Mouse (Mus musculus) heart, adult 2 months (tissue): ENCODE measurements around the gene Gli2. TPM values are rescaled to one million over a fixed set of nuclear protein-coding genes. Genes with fewer than 3 reads are reported as not detected.

Experiments used
- DNase-seq, 2 experiments: peaks; one replicate each; pipeline ENCODE4 v3.0.0; 2021
- H3K27ac ChIP-seq: fragments of 200-600 bp; 2 replicates; pipeline ENCODE4 v1.8.1; 2022
- H3K27me3 ChIP-seq: fragments of 200-500 bp; 2 replicates; pipeline ENCODE4 v1.6.1; 2012; ENCODE audit warnings: mild to moderate bottlenecking, low read length, inconsistent platforms, mixed read lengths; ENCODE audit not compliant: control insufficient read depth, insufficient read depth
- H3K36me3 ChIP-seq: fragments of 200-500 bp; 2 replicates; pipeline ENCODE4 v1.6.1; 2012; ENCODE audit warnings: low read length, inconsistent platforms; ENCODE audit not compliant: control insufficient read depth, insufficient read depth
- H3K4me1 ChIP-seq: fragments of 200-500 bp; 2 replicates; pipeline ENCODE4 v1.6.1; 2011; ENCODE audit warnings: low read length; ENCODE audit not compliant: control insufficient read depth, insufficient read depth
- H3K4me3 ChIP-seq: fragments of 200-600 bp; 2 replicates; pipeline ENCODE4 v1.8.1; 2022
- H3K79me2 ChIP-seq: fragments of 200-500 bp; replicated peaks from 2 replicates; pipeline ENCODE4 v1.6.1; 2012; ENCODE audit warnings: mild to moderate bottlenecking, inconsistent platforms, low read length, moderate library complexity, mixed read lengths; ENCODE audit not compliant: control insufficient read depth, insufficient read depth
- H3K9ac ChIP-seq: fragments of 200-500 bp; 2 replicates; pipeline ENCODE4 v1.6.1; 2012; ENCODE audit warnings: low read depth, mild to moderate bottlenecking, control low read depth, inconsistent platforms, low read length, mixed read lengths
- CTCF ChIP-seq: fragments of 200-600 bp; IDR thresholded peaks from 2 replicates; pipeline ENCODE4 v1.8.1; 2022; ENCODE audit warnings: antibody characterized with exemption, mild to moderate bottlenecking, moderate library complexity
- EP300 ChIP-seq: fragments of 200-500 bp; IDR thresholded peaks from 2 replicates; pipeline ENCODE4 v1.6.1; 2011; ENCODE audit warnings: low read depth, low read length, control low read depth; ENCODE audit not compliant: insufficient read depth
- POLR2A ChIP-seq: fragments of 200-500 bp; IDR thresholded peaks from 2 replicates; pipeline ENCODE4 v1.6.1; 2011; ENCODE audit warnings: mild to moderate bottlenecking, low read depth, low read length, control low read depth; ENCODE audit not compliant: insufficient read depth
- WGBS: fragments of 180-500 bp; shearing (Covaris S2); methylation state at CpG from one replicate; pipeline ENCODE4 v1.1.7; 2018; 5-methylcytosine and 5-hydroxymethylcytosine counted together
- intact Hi-C: fragments of 180-260 bp; cut with DNase I; formaldehyde crosslinking; loops from one replicate; pipeline ENCODE4 v1.15.1; 2025
- polyA plus RNA-seq: library from polyadenylated mRNA; depleted of rRNA; stranded (reverse); fragments of >200 nt; gene quantifications from 2 replicates; pipeline ENCODE4 v1.2.3, GENCODE M21; 2012
- total RNA-seq, 2 experiments: library from RNA; stranded (reverse); gene quantifications; 2 replicates each; pipeline ENCODE4 v1.2.3; 2021

Gene Gli2
- total and polyA plus RNA-seq, 3 experiments, result 1.0 to 2.6 (median 1.2) TPM

DNA sequence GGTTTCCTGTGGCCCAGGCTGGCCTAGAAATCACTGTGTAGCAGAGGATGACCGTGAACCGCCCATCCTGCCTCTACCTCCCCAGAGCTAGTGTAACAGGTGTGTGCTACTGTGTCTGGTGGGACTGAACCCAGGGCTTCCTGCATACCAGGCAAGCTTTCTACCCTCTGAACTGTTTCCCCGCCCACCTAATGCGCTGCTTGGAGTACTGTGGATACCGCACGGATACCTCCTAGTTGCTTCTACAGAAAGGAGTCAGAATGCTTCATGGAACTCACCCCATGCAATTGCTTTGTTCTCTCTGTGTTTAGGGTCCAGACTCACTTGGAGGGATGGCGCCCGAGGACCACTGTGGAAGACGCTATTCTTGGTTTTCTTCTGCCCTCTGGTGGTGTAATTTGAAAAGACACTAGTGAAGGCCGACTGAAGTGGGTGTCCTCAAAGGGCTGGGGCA, 30.1 kb upstream of the Gli2 start:
- intact Hi-C loops, result loop anchor here (5.0 kb wide), 1 partner anchor 236 kb away; no protein-coding TSS in a partner anchor
- DNase-seq, result peak in 1 of 2 experiments; percentile 28
- no peaks in the 10 kb centered on the region; the same call in 1 of the 2 replicates for H3K4me1 ChIP-seq
- TF ChIP-seq EP300 (no peak), CTCF (peak; percentile 74)
- H3K4me3 ChIP-seq, result no peak overlapping the region
- H3K36me3 ChIP-seq, result no peaks in the 10 kb centered on the region
- no peaks in the 10 kb centered on the region for H3K79me2 ChIP-seq
- WGBS, result 17% methylated on average over 10 of the region's 10 CpGs
- no peaks in the 10 kb centered on the region; the same call in 1 of the 2 replicates for H3K27me3 ChIP-seq
- no peak overlapping the region for H3K27ac ChIP-seq
- no peak overlapping the region for H3K9ac ChIP-seq

DNA sequence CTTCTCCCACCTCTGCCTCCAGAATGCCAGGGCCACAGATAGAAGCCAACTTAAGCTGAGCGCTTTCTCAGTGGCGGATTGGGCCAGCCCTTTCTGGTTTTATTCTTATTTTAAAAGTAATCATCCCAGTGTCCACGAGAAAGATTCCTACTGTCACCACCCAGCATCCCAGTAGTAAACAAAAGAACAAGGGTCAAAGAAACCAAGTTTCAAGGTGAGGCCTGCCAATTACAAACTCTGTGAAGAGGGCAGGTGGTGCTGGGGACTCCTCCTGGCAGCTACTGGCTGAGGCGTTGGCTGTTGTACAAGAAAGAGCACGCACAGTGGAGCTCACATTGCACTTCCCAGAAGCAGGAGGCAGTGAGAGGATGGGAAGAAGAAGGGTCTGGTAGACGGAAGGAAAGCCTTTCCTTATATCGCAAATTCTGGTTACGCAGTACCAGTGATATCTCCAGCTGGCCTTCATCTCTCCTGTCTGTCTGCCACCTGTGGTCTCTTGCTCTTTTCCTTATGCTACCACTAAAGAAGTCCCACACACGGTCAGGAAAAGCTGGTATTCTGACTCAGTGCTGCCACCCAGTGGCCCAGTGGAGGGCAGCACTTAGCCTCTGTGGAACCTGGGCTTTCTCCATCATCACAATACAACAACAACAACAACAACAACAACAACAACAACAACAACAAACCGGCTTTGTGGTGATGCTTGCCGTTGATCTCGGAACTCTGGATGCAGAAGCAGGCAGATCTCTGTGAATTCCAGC, 29.0 kb upstream of the Gli2 start:
- intact Hi-C loops, result loop anchor here (1.0 to 5.0 kb wide), 2 partner anchors 235 to 313 kb away; no protein-coding TSS in a partner anchor
- peak; percentile 35 to 64 for DNase-seq

DNA sequence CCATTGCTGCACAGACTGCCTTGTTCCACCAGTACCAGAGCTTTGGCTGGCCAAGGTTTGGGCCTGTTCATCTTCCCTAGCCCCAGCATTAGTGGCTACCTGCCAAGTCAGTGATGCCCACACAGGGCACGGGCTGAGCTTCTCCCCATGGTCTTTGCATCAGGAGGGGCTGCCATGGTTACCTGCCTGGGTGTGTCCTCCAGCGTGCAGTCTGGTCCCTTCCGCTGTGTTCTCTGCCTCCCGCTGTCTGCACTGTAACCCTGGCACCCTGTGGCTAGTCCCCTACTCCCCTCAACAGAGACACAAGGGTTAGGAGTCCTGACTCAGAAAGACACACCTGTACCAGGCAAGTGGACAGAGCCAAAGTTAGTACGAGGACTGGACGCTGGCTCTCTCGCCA, 24.5 kb upstream of the Gli2 start:
- H3K4me3 ChIP-seq, result no peak overlapping the region
- intact Hi-C loops, result no loop called here
- 83% methylated on average over 7 of the region's 7 CpGs for WGBS
- no peaks in the 10 kb centered on the region for H3K36me3 ChIP-seq
- peaks cover 2% of the 10 kb centered on the region; the same call in 1 of the 2 replicates for H3K27me3 ChIP-seq
- DNase-seq, result no peak
- TF ChIP-seq CTCF (no peak), POLR2A (no peak), EP300 (no peak)
- no peaks in the 10 kb centered on the region for H3K4me1 ChIP-seq
- H3K79me2 ChIP-seq, result no peaks in the 10 kb centered on the region
- no peak overlapping the region for H3K9ac ChIP-seq
- H3K27ac ChIP-seq, result no peak overlapping the region

More for the DNA sequence above, 29.0 kb upstream of the Gli2 start:
- 36% methylated on average over 12 of the region's 12 CpGs for WGBS
- no peaks in the 10 kb centered on the region; the same call in 1 of the 2 replicates for H3K4me1 ChIP-seq
- no peaks in the 10 kb centered on the region; the same call in 1 of the 2 replicates for H3K27me3 ChIP-seq
- no peak overlapping the region for H3K27ac ChIP-seq
- H3K9ac ChIP-seq, result no peak overlapping the region
- H3K4me3 ChIP-seq, result no peak overlapping the region
- no peaks in the 10 kb centered on the region for H3K79me2 ChIP-seq
- TF ChIP-seq POLR2A (no peak), CTCF (peak; percentile 84)
- H3K36me3 ChIP-seq, result no peaks in the 10 kb centered on the region

DNA sequence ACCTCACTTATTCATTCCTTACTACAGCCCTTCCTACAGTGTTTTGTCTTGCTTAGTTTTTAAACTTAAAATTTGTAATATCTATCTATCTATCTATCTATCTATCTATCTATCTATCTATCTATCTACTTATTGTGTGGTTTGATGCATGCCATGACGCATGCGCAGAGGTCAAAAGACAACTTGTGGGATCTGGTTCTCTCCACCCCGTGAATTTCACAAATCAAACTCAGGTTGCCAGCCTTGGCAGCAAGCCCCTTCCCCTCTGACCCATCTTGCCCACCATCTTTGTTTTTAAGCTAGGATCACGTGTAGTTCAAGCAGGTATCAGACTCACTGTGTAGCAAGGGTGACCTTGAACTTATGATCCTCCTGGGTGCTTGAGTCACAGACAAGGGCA, 22.9 kb upstream of the Gli2 start:
- Histone ChIP-seq H3K79me2 (no peaks in the 10 kb centered on the region), H3K9ac (no peak overlapping the region), H3K27ac (no peak overlapping the region), H3K4me1 (no peaks in the 10 kb centered on the region), H3K27me3 (peaks cover 2% of the 10 kb centered on the region; the same call in 1 of the 2 replicates), H3K36me3 (no peaks in the 10 kb centered on the region), H3K4me3 (no peak overlapping the region)
- 76% methylated on average over 4 of the region's 4 CpGs for WGBS
- DNase-seq, result no peak
- intact Hi-C loops, result no loop called here
- TF ChIP-seq EP300 (no peak), CTCF (no peak), POLR2A (no peak)

DNA sequence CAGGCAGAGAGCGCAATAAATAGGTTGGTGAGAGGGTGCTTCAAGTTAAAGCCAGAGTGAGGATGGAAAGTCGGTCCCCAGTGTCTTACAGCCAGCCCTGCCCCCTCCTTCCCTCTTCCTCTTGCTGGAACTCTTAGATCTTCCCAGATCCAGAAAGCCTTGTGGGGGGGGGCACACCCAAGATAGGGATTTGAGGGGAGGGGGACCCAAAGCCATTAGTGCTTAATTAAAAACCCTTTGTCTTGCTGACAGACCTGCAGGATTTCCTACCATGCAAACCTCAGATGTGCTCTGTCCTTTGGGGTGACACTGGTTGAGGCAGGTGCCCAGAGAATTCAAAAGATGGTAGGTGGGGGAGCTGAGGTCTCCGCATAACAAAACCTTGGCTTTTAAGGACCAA, 22.5 kb upstream of the Gli2 start:
- no peaks in the 10 kb centered on the region for H3K4me1 ChIP-seq
- peaks cover 2% of the 10 kb centered on the region; the same call in 1 of the 2 replicates for H3K27me3 ChIP-seq
- no peak for DNase-seq
- no peak overlapping the region for H3K4me3 ChIP-seq
- no peak overlapping the region for H3K27ac ChIP-seq
- 43% methylated on average over 3 of the region's 3 CpGs for WGBS
- no peak overlapping the region for H3K9ac ChIP-seq
- TF ChIP-seq POLR2A (no peak), CTCF (no peak), EP300 (no peak)
- H3K36me3 ChIP-seq, result no peaks in the 10 kb centered on the region
- intact Hi-C loops, result no loop called here
- H3K79me2 ChIP-seq, result no peaks in the 10 kb centered on the region

DNA sequence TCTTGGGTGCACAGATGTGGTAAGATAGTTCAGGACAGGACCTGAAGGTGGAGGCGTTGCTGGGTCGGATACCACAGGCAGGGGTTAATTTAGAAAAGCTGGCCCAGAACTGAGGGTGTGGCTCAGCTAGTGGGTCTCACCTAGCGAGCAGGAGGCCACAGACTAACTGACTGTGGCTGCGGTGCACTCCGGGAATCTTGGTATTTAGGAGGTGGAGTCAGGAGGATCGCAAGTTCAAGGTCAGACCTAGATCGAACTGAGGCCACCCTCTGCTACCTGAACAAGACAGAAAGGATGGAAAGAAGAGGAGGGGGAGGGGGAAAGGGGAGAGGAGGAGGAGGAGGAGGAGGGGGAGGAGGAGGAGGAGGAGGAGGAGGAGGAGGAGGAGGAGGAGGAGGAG, 22.1 kb upstream of the Gli2 start:
- Histone ChIP-seq H3K9ac (no peak overlapping the region), H3K79me2 (no peaks in the 10 kb centered on the region), H3K36me3 (no peaks in the 10 kb centered on the region), H3K4me1 (no peaks in the 10 kb centered on the region), H3K27me3 (peaks cover 2% of the 10 kb centered on the region; the same call in 1 of the 2 replicates), H3K27ac (no peak overlapping the region), H3K4me3 (no peak overlapping the region)
- TF ChIP-seq POLR2A (no peak), CTCF (no peak), EP300 (no peak)
- WGBS, result 39% methylated on average over 7 of the region's 7 CpGs
- DNase-seq, result no peak
- intact Hi-C loops, result no loop called here
